Mouse (Mus musculus) gastrocnemius, postnatal 14 days (tissue): ENCODE measurements around the gene Srsf3. TPM values are rescaled to one million over a fixed set of nuclear protein-coding genes. Genes with fewer than 3 reads are reported as not detected.
A peak's percentile ranks its signal among the peaks of the same experiment; 100 is the strongest.
"Not testable (repeated sequence)": the region's sequence is repeated elsewhere in the genome, so short reads cannot be mapped to it uniquely, and the experiment has no call there.

Experiments
- DNase-seq: peaks from one replicate; pipeline ENCODE4 v3.0.0; 2021; ENCODE audit warnings: mixed read lengths
- intact Hi-C: fragments of 180-260 bp; cut with DNase I; formaldehyde crosslinking; loops from one replicate; pipeline ENCODE4 v1.15.1; 2025; ENCODE audit warnings: low total_unique reads
- total RNA-seq, 2 experiments: library from RNA; stranded (reverse); gene quantifications; 2 replicates each; pipeline ENCODE4 v1.2.3; 2021

Srsf3 gene
- total RNA-seq, 2 experiments from 2014 or later = 50.7 to 52.3 TPM

DNA sequence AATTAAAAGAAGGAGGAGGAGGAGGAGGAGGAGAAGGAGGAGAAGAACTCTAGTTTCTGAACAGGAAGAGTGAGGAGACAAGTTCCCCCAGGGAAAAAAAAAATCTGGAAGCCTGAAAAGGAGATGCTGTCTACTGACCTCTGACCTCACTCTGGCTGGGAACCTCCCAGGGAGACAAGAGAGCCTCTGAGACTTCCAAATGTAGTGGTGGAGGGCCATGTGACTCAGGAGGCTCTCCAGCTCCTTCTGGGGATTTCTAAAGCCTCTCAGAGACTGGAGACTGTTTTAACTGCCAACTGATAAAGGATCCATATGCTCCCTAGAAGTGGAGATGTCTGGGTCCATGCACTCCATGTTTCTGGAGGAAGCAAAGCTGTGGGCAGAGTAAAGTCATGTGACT lies 18.2 kb upstream of the Srsf3 start:
- DNase-seq = no peak
- intact Hi-C loops = no loop called here

GRCm38 (mm10) chr17:29015638-29016037 lies 16.8 kb upstream of the Srsf3 start:
- no peak for DNase-seq

DNA sequence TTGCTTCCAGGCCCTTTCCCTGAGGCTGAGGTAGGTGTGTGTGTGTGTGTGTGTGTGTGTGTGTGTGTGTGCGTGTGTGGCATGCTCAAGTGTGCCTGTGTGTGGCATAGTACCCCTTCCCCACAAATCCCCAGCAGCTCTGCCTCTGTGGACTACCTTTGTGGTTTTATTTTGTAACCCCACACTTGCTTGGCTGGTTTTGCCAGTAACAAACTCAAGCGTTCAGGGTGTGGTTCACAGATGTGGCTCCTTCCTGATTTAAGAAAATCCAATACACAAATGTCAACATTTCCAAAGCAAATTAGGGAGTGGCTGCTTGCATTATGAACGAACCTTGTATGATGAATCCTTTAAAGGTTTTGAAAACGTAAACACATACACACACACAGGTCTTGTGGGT lies 15.7 kb upstream of the Srsf3 start:
- DNase-seq = no peak
- intact Hi-C loops = no loop called here

More at GRCm38 (mm10) chr17:29015638-29016037, 16.8 kb upstream of the Srsf3 start:
- intact Hi-C loops = no loop called here

- DNase-seq = peak; percentile 59
- intact Hi-C loops = no loop called here
These were observed 14.0 kb upstream of the Srsf3 start for GRCm38 (mm10) chr17:29018292-29018984.

- no peak for DNase-seq
- intact Hi-C loops = no loop called here
These were observed 13.0 kb upstream of the Srsf3 start for GRCm38 (mm10) chr17:29019391-29019790.

GRCm38 (mm10) chr17:29020444-29020843 lies 12.0 kb upstream of the Srsf3 start:
- DNase-seq = no peak
- intact Hi-C loops = loop anchor here (5.0 kb wide), 1 partner anchor 33 kb away; no protein-coding TSS in a partner anchor

GRCm38 (mm10) chr17:29022230-29022819 lies 10.1 kb upstream of the Srsf3 start:
- DNase-seq = peak; percentile 34
- intact Hi-C loops = loop anchor here (5.0 kb wide), 1 partner anchor 35 kb away; no protein-coding TSS in a partner anchor

DNA sequence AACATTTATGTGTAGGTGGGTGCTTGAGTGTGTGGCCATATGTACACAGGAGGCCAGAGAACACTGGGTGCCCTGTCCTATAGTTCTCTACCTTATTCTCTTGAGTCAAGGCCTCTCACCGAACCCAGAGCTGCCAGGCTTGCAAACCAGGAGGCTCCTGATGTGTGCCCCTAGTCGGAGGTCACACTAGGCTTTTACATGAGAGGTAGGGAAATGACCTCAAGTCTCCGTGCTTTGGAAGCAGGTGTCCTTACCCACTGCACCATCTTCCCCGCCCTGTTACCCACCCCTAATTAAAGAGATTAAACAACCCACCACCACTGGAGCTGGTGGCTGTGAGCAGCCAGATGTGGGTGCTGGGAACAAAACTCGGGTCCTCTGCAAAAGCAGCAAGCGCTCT lies 9.1 kb upstream of the Srsf3 start:
- no peak for DNase-seq
- intact Hi-C loops = loop anchor here (5.0 kb wide), 1 partner anchor 36 kb away; no protein-coding TSS in a partner anchor

GRCm38 (mm10) chr17:29024047-29024892 lies 8.2 kb upstream of the Srsf3 start:
- intact Hi-C loops = loop anchor here (5.0 kb wide), 1 partner anchor 37 kb away; no protein-coding TSS in a partner anchor
- DNase-seq = no peak

GRCm38 (mm10) chr17:29024896-29025565 lies 7.4 kb upstream of the Srsf3 start:
- no peak for DNase-seq
- intact Hi-C loops = loop anchor here (5.0 kb wide), 1 partner anchor 38 kb away; no protein-coding TSS in a partner anchor

DNA sequence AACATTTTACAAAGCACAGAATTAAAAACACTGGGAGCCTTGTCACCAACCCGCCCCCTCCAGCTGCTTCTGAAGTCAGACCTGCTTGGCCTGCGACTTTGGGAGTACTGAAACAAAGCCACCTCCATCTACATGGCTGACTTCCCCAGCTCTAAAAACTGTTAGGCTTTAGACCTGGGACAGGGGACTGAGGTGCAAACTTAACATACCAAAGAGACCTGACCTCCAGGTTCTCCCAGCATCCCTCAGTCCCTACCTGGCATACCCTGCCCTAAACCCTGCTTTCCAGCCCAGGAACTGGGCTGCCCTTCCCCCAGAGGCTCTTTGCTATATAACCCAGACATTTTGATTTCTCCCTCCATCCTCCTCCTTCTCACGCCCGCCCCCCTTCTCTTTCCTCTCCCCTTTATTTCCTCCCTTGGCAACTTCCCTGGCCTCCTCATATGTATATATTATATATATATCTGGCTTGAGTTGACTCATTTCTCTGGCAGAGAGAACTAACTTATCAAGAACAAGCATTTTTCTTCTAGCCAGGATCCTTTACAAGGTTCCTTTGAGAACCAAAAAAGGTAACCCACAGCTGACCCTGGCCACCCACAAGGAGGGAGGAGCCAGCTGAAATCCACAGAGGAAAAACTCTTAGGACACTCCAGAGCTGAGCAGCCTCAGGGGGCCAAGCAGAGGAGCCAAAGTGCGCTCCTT lies 5.6 kb upstream of the Srsf3 start:
- DNase-seq = no peak
- intact Hi-C loops = no loop called here

DNA sequence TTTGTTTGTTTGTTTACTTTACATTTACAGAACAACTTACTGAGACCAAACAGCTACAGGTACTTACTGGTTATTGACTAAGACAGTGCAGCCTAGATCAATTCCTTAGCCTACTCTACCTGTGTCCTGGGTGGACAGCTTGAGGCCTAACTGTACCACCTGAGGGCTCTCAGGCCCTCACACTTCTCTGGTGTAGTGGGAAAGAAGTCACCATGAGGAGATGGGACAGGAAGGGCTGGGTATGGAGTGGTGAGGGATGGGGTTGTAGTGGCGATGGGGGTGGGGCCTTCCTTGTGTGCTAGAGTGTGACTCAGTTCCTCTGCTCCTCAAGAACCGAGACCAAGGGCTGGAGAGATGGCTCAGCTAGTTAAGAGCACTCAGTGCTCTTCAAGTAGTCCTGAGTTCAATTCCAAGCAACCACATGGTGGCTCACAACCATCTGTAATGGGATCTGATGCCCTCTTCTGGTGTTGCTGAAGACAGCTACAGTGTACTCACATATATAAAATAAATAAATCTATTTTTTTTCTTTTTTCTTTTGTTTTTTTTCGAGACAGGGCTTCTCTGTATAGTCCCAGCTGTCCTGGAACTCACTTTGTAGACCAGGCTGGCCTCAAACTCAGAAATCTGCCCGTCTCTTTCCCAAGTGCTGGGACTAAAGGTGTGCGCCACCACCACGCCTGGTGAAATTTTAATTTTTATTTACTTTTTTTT lies 1.9 kb upstream of the Srsf3 start:
- intact Hi-C loops = no loop called here
- DNase-seq = no peak

DNA sequence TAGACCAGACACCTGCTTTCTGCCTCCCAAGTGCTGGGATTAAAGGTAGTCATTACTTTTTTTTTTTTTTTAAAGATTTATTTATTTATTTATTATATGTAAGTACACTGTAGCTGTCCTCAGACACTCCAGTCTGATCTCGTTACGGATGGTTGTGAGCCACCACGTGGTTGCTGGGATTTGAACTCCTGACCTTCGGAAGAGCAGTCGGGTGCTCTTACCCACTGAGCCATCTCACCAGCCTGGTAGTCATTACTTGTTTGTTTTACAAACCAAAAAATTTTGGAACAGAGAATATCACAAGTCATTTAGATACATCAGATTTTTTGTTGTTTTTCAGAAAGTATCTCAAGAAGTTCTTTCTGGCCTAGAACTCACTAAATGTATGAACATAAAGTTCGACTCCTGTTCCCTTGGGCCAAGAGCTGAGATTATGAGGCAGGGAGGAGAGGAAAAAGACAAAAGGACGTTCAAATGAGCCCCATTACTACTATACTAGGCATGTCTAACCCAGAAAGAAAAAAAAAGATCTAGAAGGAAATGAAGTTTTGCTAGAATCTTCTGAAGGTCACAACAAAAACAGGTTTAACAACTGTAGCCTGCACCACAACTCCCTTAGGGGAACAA lies 1.2 kb upstream of the Srsf3 start:
- intact Hi-C loops = not testable (repeated sequence)

DNA sequence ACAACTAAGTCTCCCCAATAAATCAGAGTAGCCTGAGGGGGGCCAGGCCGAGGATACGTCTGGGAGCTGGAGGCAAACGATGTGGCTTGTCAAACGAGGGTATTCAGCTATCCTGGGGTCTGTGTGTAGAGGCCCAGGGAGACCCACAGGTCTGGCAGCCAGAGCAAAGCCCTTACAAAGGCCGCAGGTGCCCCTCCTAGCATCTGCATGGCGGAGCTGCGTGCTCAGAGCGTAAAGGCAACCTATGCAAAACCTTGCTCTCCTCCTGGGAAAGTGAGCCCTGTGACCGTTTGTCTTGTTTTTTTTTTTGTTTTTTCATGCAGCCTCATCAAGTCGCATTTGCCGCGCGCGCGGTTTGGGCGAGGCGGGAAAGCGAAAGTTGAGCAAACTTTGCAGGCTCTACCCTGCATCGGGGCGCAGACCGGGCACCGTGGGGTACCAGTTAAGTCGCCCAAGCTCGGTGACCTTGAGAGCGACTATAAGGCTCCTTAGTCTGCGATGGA lies 606 bp upstream of the Srsf3 start:
- DNase-seq = no peak
- intact Hi-C loops = no loop called here

More for the DNA sequence above, 1.2 kb upstream of the Srsf3 start:
- not testable (repeated sequence) for DNase-seq

DNA sequence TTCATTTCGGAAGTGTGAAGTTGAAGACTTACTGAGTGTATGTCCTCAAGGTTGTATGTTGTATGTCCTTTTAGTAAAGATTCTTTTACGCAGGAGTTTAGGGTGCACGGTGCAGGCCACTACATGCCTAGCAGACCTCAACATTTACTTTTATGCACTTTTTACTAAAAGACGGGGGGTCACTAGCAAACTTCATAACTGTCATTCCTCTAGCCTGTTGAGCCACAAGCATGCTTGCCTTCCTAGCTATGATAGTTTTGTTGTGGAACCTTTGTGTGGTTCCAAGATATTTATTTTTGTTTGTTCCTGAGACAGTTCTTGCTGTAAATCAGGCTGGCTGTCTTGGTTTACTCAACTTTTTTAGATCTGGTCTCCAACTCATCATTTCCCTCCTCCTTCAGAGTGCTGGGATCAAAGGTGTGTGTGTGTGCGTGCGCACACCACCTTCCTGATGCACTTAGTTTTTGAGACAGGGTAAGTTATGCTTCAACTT lies 1.2 kb downstream of the Srsf3 start:
- no peak for DNase-seq
- intact Hi-C loops = no loop called here

GRCm38 (mm10) chr17:29034264-29034663 lies 1.8 kb downstream of the Srsf3 start:
- intact Hi-C loops = no loop called here
- no peak for DNase-seq

- intact Hi-C loops = no loop called here
- no peak for DNase-seq
These were observed 3.1 kb downstream of the Srsf3 start for GRCm38 (mm10) chr17:29035506-29035905.

- DNase-seq = peak; percentile 42
- intact Hi-C loops = no loop called here
These were observed 6.9 kb downstream of the Srsf3 start for GRCm38 (mm10) chr17:29039351-29039750.
